Mouse (Mus musculus) heart, adult 9 months (tissue): ENCODE measurements at regions not wholly inside any gene's neighbourhood (a gene's known extent, or its start where the extent isn't known, plus 50 kb on each side); places are given as distances from the start of the nearest gene placed in this dataset.

Experiments
- DNase-seq, 2 experiments: peaks; one replicate each; pipeline ENCODE4 v3.0.0; 2022; ENCODE audit warnings: low spot score in 2 of 2

GRCm38 (mm10) chr1:35925301-35925700, 142.9 kb upstream of the Hs6st1 start:
- DNase-seq, result no peak

GRCm38 (mm10) chr1:35926191-35927048, 141.8 kb upstream of the Hs6st1 start:
- DNase-seq, result peak in 1 of 2 experiments; percentile 10

DNA sequence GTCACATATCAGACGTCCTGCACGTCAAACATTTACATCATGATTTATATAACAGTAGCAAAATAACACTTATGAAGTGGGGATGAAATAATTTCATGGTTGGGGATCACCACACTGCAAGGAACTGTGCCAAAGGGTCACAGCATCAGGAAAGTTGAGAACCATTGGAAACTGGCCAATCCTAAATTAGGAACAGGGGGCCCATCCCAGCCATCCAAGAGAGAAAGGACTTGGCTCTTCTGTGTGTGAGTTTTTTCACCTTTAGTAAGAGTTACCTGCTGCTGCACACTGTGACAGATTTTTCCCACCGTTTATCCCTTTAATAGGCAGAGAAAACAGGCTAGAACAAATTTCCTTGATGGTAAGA, 141.2 kb upstream of the Hs6st1 start:
- DNase-seq, result no peak

DNA sequence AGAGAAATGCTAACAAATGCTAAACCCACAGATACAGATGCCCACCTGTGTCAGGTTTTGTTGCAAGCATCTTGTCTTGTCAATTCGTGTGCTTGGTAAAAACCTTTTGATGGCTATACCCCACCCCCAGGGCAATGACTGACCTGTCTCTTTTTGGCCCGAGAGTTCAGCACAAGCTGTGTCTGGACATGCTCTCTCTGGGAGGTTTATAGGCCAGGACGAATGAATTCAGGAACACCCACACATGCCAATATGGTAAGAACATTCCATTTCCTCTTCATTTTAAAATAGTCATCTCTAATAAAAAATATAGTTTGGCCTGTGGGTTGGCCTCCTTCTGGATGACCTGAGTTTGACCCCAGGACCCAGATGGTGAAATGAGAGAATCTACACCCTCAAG, 137.8 kb upstream of the Hs6st1 start:
- no peak for DNase-seq

- DNase-seq, result no peak
Observed at GRCm38 (mm10) chr1:35931056-35931455, 137.1 kb upstream of the Hs6st1 start.

GRCm38 (mm10) chr1:35933511-35933910, 134.7 kb upstream of the Hs6st1 start:
- DNase-seq, result peak; percentile 47 to 65

DNA sequence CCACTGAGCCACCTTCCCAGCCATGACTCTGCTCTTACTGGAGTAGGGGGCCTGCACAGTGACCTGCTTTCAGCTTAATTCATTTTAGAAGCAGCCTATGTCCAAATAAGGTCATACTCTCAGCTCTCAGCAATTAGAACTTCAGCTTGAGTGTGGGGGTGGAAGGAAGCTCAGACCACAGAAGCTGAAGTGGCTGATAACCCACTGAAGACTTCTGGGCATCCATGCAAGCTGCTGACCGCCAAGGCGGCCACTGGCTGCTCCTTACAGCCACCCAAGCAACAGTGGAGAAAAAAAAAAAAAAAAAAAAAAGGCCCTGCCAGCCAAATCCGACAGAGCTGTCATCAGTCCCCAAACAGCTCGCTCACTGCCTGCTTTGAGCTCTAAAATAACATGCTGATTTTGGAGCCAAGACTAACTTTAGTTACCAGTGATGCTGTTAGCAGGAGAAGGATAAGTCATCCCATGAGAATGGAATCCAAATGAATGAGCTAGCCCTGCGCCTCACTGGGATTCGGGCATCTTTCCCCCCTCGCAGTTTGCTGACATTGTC, 133.0 kb upstream of the Hs6st1 start:
- DNase-seq, result peak; percentile 68 to 70

- DNase-seq, result no peak
Observed at GRCm38 (mm10) chr1:35936362-35937093, 131.7 kb upstream of the Hs6st1 start.

- no peak for DNase-seq
Observed at GRCm38 (mm10) chr1:35940236-35940635, 128.0 kb upstream of the Hs6st1 start.

DNA sequence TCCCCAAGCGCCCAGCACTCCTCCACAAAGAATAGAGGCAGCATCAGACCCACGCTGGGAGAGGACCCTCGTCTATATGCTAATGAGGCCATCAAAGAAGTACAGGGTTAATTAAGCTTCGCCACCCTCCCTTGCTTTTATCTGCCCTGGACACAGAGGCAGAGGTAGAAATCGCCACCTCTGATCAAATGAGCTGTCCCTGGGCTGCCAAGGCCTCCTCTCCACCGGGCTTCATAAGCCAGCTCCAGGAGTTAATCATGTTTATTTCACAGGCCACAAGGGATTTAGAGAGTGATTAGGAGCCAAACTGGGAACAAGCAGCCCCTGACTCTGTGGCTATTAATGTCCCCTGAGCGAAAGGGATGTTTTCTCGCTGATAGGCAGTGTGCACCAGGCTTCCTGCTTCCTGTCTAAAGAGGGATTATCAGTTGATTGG, 126.5 kb upstream of the Hs6st1 start:
- no peak for DNase-seq

DNA sequence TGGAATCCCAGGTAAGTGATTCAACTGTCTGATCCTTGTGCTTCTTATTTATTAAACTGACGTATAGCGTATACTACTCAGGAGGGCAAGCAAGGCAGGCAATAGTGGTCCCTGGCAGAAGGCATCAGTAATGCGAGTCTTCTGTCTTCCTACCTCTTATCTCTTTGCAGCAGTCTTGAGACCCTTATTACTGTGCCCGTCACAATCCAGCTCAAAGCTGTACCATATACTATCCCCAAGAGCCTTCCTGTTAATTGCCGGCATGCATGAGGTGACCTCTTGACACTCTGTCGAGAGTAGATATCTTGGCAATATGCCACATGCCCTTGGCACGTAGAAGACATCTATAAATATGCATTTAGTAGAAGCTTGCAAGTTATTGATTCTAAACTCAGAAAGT, 126.0 kb upstream of the Hs6st1 start:
- DNase-seq, result no peak

DNA sequence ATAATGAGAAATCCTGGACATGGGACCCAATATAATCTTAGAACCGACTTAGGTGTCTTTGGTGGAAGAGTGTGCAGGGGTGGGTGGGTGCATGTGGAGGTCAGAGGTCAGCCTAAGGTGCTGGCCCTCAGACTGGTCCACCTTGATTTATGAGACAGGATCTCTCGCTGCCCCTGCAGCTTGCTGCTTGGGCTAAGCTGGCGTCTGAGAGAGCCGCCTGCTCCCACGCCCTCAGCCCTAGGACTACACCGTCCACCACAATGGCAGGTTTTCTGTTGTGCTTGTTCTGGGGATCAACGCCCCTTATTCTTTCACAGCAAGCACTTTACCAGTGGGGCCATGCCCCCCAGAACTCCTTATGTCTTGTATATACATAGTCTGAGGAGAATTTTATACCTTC, 124.4 kb upstream of the Hs6st1 start:
- no peak for DNase-seq

DNA sequence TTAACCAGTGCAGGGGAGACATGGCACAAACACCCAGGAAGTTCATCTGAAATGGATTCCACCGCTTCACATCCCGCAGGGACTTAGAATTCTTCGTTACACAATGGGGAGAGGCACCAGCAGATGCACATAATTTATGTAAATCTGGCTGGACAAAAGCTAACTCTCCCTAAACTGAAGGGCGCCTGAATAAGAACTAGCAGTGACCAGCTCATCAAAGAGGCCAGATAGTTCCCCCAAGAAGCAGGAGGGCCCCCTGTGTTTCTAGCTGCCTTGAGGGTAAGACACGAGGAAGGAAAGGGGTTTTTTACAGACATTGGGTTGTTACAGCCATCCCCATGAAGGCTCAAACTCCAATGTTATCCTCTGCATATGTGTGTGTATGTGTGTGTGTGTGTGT, 123.8 kb upstream of the Hs6st1 start:
- DNase-seq, result no peak

DNA sequence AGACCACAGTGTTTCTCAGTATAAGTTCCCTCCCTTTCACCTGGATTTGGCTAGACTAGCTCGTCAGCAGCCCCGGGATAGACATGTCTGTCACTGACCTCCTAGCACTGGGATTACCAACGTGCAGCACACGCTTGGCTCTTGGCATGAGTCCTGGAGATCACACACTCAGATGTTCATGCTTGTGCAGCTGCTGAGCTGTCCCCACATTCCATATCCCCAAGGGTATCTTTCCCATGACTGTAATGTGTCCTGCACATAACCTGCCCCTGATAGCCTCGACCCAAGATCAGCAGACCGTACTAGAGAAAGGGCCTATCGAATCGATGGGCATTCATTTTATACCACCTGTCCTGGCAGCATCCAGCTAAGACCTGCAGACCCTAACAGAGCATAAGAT, 123.4 kb upstream of the Hs6st1 start:
- no peak for DNase-seq

- DNase-seq, result no peak
Observed at GRCm38 (mm10) chr1:35945596-35945995, 122.6 kb upstream of the Hs6st1 start.

DNA sequence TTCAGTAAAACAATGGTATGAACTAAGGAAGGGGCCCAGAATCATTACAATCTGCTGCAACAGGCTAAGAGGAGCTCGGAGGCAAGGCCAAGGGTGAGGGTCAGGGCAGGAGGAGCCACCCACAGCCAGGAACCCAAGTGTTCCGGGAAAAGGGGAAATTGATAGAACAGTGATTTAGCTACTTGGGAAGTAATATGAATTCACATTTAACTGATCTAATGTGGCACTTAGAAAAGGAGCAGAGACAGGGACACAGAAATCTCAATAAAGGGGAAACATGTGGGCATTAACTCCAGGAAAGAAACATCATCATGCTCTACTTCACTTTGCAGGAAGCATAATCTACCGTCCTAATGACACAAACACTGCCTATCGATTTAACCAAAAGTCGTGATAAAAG, 120.1 kb upstream of the Hs6st1 start:
- DNase-seq, result no peak

GRCm38 (mm10) chr1:35951082-35951481, 117.1 kb upstream of the Hs6st1 start:
- DNase-seq, result no peak

DNA sequence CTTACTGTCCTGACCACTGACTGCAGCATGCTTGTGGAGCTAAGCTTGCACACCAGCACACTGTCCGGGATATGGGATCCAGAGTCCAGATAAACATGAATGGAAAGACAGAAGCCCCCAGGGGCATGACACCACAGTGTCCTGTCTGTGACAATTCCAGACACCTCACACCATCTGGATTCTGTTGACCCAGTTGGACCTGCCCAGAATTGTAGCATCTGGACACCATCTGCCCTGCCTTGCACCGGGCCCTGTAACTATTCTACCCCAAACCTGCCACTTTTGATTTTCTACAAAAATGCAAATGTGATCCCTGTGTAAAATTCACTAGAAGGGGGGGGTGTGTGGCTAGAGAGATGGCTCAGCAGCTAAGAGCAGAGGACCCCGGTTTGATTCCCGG, 114.5 kb upstream of the Hs6st1 start:
- no peak for DNase-seq

DNA sequence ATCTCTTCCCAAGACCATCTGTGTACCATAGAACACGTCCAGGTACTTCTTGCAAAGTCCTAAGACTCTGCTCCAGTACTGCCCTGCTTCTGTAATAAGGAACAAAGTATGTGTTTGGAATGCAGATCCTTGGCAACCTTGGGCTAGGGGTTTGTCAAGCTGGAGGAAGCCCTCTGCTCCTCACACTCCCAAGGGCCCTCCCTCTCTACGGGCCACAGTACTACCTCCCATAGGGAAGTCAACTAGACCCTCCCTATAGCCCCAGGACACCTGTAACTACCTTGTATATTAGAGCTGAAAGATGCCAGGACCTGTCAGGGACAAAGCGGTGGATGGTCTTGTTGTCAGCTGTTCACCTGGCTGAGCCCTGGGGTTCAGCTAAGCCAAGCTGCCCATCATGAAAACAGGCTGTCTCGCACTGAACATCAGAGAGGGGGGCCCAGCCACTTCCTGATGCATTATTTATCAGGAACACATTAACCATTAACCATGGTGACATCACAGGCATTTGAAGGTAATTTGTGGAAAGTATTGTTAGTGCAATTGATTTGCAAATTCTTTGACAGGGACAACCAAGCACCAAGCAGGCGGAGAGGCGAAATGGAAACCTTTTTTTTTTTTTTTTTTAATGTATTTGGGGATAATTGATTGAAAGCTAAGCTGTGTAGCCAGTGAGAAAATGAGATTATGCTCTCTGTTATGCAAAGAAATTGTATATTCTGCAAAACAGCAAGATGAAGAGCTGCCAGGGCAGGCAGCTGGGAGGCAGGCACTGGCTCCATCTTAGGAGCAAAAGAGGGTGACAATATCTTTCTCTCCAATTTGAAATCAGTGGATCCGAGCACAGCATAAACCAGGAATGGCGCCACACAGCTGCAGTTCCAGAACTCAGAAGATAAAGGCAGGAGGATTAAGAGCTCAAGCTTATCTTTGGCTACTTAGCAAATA, 110.5 kb upstream of the Hs6st1 start:
- no peak for DNase-seq

GRCm38 (mm10) chr1:35959729-35960128, 108.5 kb upstream of the Hs6st1 start:
- no peak for DNase-seq

- no peak for DNase-seq
Observed at GRCm38 (mm10) chr1:35960844-35961243, 107.4 kb upstream of the Hs6st1 start.

DNA sequence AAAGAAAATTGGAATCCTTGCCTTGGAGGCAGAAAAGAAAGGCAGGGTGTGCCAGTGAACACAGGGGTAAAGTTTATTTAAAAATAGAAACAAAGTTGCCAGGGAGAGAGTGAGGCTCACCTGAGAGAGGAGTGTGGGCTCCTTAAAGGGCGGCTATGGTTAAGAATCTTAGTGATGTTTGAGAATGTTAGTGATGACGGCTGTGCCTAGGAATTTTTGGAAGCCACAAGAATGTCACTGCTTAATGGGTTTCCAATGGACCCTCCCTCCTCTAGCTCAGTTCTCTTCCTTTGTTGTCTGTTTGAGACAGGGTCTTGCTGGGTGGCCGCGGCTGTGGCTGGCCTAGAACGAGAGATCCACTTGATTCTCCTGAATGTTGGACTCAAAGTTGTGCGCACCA, 106.3 kb upstream of the Hs6st1 start:
- no peak for DNase-seq
